Mouse (Mus musculus) heart, embryonic 16.5 days (tissue): ENCODE results near the gene Gsdma. TPM values are rescaled to one million over a fixed set of nuclear protein-coding genes. Genes with fewer than 3 reads are reported as not detected.

ENCODE experiments used
- polyA plus RNA-seq: library from polyadenylated mRNA; unstranded; fragments of >200 nt; fragmentation: Nextera tagmentation; extraction: Ambion mirVana; gene quantifications from 2 replicates; pipeline ENCODE4 v1.2.1, GENCODE M21; 2015

Gene Gsdma
- polyA plus RNA-seq, 1 experiment from 2014 or later: not detected

Other genes with a start within 250 kb of the Gsdma start
- 100 and 115 TPM in 2 replicates for gene Mien1, start 225.4 kb upstream of the Gsdma start, polyA plus RNA-seq
- gene Grb7, start 218.0 kb upstream of the Gsdma start, polyA plus RNA-seq: 1.9 and 4.3 TPM in 2 replicates
- gene Ikzf3, start 118.3 kb upstream of the Gsdma start, polyA plus RNA-seq: 1.0 and 4.0 TPM in 2 replicates
- gene Zpbp2, start 113.3 kb upstream of the Gsdma start, polyA plus RNA-seq: 0.42 and 0.62 TPM in 2 replicates
- 65.1 and 66.7 TPM in 2 replicates for gene Ormdl3, start 77.0 kb upstream of the Gsdma start, polyA plus RNA-seq
- not detected in 2 replicates for gene Lrrc3c, start 66.1 kb upstream of the Gsdma start, polyA plus RNA-seq
- gene Gm12355, start 38.7 kb upstream of the Gsdma start, polyA plus RNA-seq: 0.30 and 2.9 TPM in 2 replicates
- gene Gsdma3, start 38.0 kb upstream of the Gsdma start, polyA plus RNA-seq: 0.09 TPM in 1 of 2 replicates, not detected in the other
- gene Gsdma2, start 17.6 kb upstream of the Gsdma start, polyA plus RNA-seq: 0.18 TPM in 1 of 2 replicates, not detected in the other
- 166 and 169 TPM in 2 replicates for gene Psmd3, start 18.2 kb downstream of the Gsdma start, polyA plus RNA-seq
- not detected in 2 replicates for gene Csf3, start 36.9 kb downstream of the Gsdma start, polyA plus RNA-seq
- 36.8 and 40.3 TPM in 2 replicates for gene Med24, start 65.1 kb downstream of the Gsdma start, polyA plus RNA-seq
- gene Thra, start 76.3 kb downstream of the Gsdma start, polyA plus RNA-seq: 37.5 and 40.2 TPM in 2 replicates
- 7.0 and 8.2 TPM in 2 replicates for gene Nr1d1, start 111.0 kb downstream of the Gsdma start, polyA plus RNA-seq
- 15.2 and 15.5 TPM in 2 replicates for gene Msl1, start 131.2 kb downstream of the Gsdma start, polyA plus RNA-seq
- 23.4 and 24.0 TPM in 2 replicates for gene Casc3, start 140.6 kb downstream of the Gsdma start, polyA plus RNA-seq
- 1.0 and 1.1 TPM in 2 replicates for gene Rapgefl1, start 172.4 kb downstream of the Gsdma start, polyA plus RNA-seq
- 3.1 and 3.4 TPM in 2 replicates for gene Wipf2, start 199.3 kb downstream of the Gsdma start, polyA plus RNA-seq
- 18.6 and 23.0 TPM in 2 replicates for gene Cdc6, start 243.4 kb downstream of the Gsdma start, polyA plus RNA-seq